Mouse (Mus musculus): ENCODE measurements at regions not wholly inside any gene's neighbourhood (a gene's known extent, or its start where the extent isn't known, plus 50 kb on each side); places are given as distances from the start of the nearest gene placed in this dataset.

DNA sequence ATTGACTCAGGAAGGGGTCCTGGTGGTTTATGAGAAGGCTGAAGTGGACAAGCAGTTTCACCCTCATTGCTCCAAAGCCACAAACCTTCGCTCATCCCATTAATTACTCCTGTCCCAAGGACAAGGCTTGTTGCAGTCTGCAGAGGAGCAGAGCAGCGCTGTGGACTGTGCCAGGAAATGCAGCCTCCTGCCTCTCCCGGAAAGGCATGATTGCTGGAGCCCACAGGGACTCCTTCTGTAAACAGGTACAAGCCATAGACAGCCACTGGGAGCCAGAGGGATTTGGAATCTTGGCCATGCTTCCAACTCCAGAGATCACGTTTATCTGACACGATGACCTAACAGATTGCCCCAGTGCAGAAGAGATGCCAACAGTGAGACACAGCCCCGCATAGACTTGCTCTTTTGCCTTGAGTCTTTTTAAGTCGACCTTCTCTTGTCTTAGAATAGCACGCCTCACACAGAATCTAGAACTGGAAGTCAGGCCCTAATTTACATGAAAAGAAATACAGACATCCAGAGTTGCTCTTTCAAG is 275.6 kb upstream of the Nfe2l3 start:
- no peak overlapping the region for H3K4me2 ChIP-seq (ENCODE audit: low read length)
- H3K27ac ChIP-seq (ENCODE audit: low read length) = no peak overlapping the region
- no peaks in the 10 kb centered on the region for H3K27me3 ChIP-seq (ENCODE audit: control insufficient read depth, insufficient read depth, low read depth, low read length)
- 67% methylated on average over 8 of the region's 8 CpGs for WGBS
- no peak for ATAC-seq
- H3K4me3 ChIP-seq (ENCODE audit: low read depth, low read length) = no peak overlapping the region
- H3K4me1 ChIP-seq (ENCODE audit: control insufficient read depth, insufficient read depth, low read length) = no peaks in the 10 kb centered on the region
- no peak overlapping the region for H3K9ac ChIP-seq (ENCODE audit: low read depth, low read length)
- H3K9me3 ChIP-seq (replicated peaks; ENCODE audit: control insufficient read depth, low read length, poor library complexity, severe bottlenecking) = no peaks in the 10 kb centered on the region
- H3K36me3 ChIP-seq (ENCODE audit: control insufficient read depth, insufficient read depth, low read length) = no peaks in the 10 kb centered on the region

DNA sequence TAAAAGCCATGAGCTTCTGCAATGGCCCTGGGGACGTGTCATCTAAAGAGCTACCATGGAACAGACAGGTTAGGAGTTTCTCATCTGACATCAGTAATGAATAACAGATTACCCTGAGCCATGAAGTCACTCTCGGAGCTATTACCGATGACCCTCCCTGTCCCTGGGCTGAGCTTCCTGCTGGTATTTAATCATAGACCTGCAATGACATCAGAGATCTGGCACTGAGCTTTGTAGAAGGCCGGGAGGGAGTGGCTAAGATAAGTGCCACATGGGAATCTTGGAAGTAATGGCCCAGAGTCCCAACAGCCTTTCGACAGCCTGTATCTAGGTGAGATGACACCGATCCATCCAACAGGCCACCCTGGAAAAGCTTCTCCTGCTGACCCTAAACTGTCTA is 271.3 kb upstream of the Nfe2l3 start:
- Histone ChIP-seq H3K4me1 (ENCODE audit: control insufficient read depth, insufficient read depth, low read length) (no peaks in the 10 kb centered on the region), H3K9me3 (replicated peaks; ENCODE audit: control insufficient read depth, low read length, poor library complexity, severe bottlenecking) (no peaks in the 10 kb centered on the region), H3K36me3 (ENCODE audit: control insufficient read depth, insufficient read depth, low read length) (no peaks in the 10 kb centered on the region), H3K27me3 (ENCODE audit: control insufficient read depth, insufficient read depth, low read depth, low read length) (no peaks in the 10 kb centered on the region), H3K27ac (ENCODE audit: low read length) (no peak overlapping the region), H3K4me2 (ENCODE audit: low read length) (no peak overlapping the region), H3K9ac (ENCODE audit: low read depth, low read length) (no peak overlapping the region), H3K4me3 (ENCODE audit: low read depth, low read length) (no peak overlapping the region)
- 91% methylated on average over 6 of the region's 6 CpGs for WGBS
- no peak for ATAC-seq

DNA sequence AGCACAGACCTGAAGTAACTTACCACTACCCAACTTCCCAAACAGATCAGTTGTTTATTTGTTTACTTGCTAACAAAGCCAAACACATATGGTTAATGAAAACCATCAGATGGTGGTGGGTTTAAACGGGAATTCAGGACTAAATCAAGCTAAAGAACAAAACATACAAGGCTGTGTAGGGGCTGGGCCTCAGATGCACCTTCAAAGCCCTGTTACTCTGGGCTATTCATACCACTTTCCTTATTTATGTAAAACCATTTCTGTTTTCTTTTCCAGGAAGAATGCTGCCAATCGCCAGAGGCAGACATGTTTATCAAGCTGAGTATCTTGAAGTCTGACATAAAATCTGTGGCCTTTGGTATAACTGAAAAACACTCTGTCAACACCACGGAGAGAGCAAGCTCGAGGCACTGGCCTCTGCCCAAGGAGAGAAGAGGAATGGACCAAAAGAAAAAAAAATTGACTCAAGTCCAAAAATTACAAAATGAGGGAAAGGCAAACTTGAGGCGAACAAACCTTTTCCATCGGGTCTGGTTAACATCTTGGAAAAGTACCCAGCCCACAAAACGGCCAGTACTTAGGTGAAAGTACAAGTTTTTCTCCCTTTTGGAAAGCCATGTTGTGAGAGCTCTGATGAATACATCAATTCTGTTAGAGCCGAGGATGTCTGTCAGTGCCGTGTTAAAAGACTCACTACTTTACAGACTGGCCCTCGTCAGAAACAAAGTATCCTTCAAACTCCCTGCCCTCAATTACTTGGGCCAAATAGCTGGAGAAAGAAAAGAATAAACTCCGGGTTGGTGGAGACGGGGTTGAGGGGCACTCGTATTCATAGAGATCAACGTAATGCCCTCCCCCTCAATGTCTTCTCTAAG is 270.0 kb upstream of the Nfe2l3 start:
- Histone ChIP-seq H3K4me3 (ENCODE audit: low read depth, low read length) (no peak overlapping the region), H3K4me1 (ENCODE audit: control insufficient read depth, insufficient read depth, low read length) (no peaks in the 10 kb centered on the region), H3K27ac (ENCODE audit: low read length) (no peak overlapping the region), H3K9me3 (replicated peaks; ENCODE audit: control insufficient read depth, low read length, poor library complexity, severe bottlenecking) (no peaks in the 10 kb centered on the region), H3K36me3 (ENCODE audit: control insufficient read depth, insufficient read depth, low read length) (no peaks in the 10 kb centered on the region), H3K9ac (ENCODE audit: low read depth, low read length) (no peak overlapping the region), H3K27me3 (ENCODE audit: control insufficient read depth, insufficient read depth, low read depth, low read length) (no peaks in the 10 kb centered on the region), H3K4me2 (ENCODE audit: low read length) (no peak overlapping the region)
- whole genome bisulfite sequencing = 63% methylated on average over 14 of the region's 14 CpGs
- no peak for ATAC-seq

DNA sequence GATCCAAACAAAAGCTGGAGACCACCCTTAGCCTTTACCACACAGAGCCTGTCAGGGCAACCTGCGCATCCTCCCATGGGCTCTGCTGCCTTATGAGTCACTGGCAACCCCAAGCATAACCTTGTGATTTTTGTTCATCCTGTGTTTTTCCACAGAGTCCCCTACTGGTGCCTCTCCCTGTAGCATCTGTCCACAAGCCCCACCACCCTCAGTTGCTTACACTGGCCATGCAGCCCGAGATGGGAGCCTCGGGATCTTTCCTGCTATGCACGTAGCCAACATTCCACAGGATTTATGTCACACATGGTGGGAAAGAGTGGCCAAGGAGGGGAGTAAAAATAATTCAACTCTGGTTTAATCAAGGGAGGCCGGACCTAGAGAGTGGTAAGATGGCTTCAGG is 269.2 kb upstream of the Nfe2l3 start:
- ATAC-seq = no peak
- no peaks in the 10 kb centered on the region for H3K27me3 ChIP-seq (ENCODE audit: control insufficient read depth, insufficient read depth, low read depth, low read length)
- H3K36me3 ChIP-seq (ENCODE audit: control insufficient read depth, insufficient read depth, low read length) = no peaks in the 10 kb centered on the region
- 69% methylated on average over 5 of the region's 5 CpGs for WGBS
- H3K4me3 ChIP-seq (ENCODE audit: low read depth, low read length) = no peak overlapping the region
- H3K4me2 ChIP-seq (ENCODE audit: low read length) = no peak overlapping the region
- no peak overlapping the region for H3K27ac ChIP-seq (ENCODE audit: low read length)
- peaks cover 2% of the 10 kb centered on the region; the same call in 1 of the 2 replicates for H3K4me1 ChIP-seq (ENCODE audit: control insufficient read depth, insufficient read depth, low read length)
- no peak overlapping the region for H3K9ac ChIP-seq (ENCODE audit: low read depth, low read length)
- no peaks in the 10 kb centered on the region for H3K9me3 ChIP-seq (replicated peaks; ENCODE audit: control insufficient read depth, low read length, poor library complexity, severe bottlenecking)

DNA sequence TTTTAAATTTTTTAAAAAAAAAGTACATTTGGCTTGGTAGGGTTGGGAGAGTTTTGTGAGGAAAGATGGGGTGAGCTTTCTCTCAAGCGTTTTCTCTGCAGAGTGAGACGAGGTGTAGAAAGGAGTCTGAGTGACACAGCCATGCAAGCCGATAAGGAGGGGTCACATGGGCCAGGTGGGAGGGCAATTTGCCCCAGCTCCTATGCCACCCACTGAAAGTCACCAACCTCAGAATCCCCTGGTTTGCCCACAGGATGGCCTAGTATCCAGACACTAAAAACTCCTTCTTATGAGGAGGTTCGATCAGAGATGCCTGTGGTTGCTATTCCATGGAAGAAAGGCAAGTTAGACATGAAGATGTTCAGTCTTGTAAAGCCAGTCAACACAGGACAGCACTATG is 268.6 kb upstream of the Nfe2l3 start:
- no peak overlapping the region for H3K4me3 ChIP-seq (ENCODE audit: low read depth, low read length)
- no peak for ATAC-seq
- no peaks in the 10 kb centered on the region for H3K27me3 ChIP-seq (ENCODE audit: control insufficient read depth, insufficient read depth, low read depth, low read length)
- H3K4me1 ChIP-seq (ENCODE audit: control insufficient read depth, insufficient read depth, low read length) = peaks cover 8% of the 10 kb centered on the region
- no peak overlapping the region for H3K9ac ChIP-seq (ENCODE audit: low read depth, low read length)
- no peak overlapping the region for H3K27ac ChIP-seq (ENCODE audit: low read length)
- no peaks in the 10 kb centered on the region for H3K36me3 ChIP-seq (ENCODE audit: control insufficient read depth, insufficient read depth, low read length)
- 86% methylated on average over 4 of the region's 4 CpGs for WGBS
- no peaks in the 10 kb centered on the region for H3K9me3 ChIP-seq (replicated peaks; ENCODE audit: control insufficient read depth, low read length, poor library complexity, severe bottlenecking)
- no peak overlapping the region for H3K4me2 ChIP-seq (ENCODE audit: low read length)

DNA sequence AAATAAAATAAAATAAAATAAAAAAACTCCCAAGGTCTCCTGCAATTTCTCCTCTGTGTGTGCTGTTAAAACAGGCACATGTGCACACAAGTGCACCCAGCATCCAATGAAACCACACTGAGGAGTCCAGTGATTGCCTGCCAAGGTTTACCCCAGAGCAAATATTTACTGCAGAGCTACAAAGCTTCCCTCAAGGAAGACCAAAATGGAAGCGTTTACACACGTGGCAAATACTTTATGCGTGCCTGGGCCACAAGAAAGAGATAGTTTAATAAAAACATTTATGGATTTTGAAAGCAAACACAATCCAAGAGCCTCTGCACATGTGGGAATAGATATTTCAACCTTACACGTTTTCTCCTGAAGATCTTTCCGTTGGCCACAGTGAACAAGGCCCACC is 265.4 kb upstream of the Nfe2l3 start:
- Histone ChIP-seq H3K4me2 (ENCODE audit: low read length) (no peak overlapping the region), H3K36me3 (ENCODE audit: control insufficient read depth, insufficient read depth, low read length) (no peaks in the 10 kb centered on the region), H3K4me3 (ENCODE audit: low read depth, low read length) (no peak overlapping the region), H3K4me1 (ENCODE audit: control insufficient read depth, insufficient read depth, low read length) (peaks cover 9% of the 10 kb centered on the region), H3K27me3 (ENCODE audit: control insufficient read depth, insufficient read depth, low read depth, low read length) (peaks cover 5% of the 10 kb centered on the region; the same call in 1 of the 2 replicates), H3K27ac (ENCODE audit: low read length) (no peak overlapping the region), H3K9ac (ENCODE audit: low read depth, low read length) (no peak overlapping the region), H3K9me3 (replicated peaks; ENCODE audit: control insufficient read depth, low read length, poor library complexity, severe bottlenecking) (no peaks in the 10 kb centered on the region)
- WGBS = 62% methylated on average over 5 of the region's 5 CpGs
- no peak for ATAC-seq

DNA sequence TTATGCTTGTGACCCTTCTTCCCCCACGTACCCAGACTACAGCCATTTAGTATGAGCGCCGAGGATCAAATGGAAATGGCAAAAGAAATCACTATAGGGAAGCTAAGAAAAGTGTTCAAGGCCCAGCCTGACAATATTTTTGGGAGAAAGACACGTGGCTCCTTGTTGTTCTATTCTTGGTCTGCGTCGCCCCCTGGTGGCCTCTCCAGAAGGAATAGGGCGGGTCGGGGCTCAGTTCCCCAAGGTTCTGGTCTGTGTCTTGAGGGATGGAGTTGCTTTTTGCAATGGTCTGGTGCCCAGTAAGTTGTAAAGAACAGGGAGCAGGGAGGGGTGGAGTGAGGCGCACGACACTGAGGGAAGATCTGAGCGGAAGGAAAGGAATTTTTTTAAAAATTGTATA is 264.4 kb upstream of the Nfe2l3 start:
- H3K36me3 ChIP-seq (ENCODE audit: control insufficient read depth, insufficient read depth, low read length) = no peaks in the 10 kb centered on the region
- H3K4me1 ChIP-seq (ENCODE audit: control insufficient read depth, insufficient read depth, low read length) = peaks cover 9% of the 10 kb centered on the region
- 2% methylated on average over 11 of the region's 11 CpGs for WGBS
- no peaks in the 10 kb centered on the region for H3K9me3 ChIP-seq (replicated peaks; ENCODE audit: control insufficient read depth, low read length, poor library complexity, severe bottlenecking)
- no peak overlapping the region for H3K4me2 ChIP-seq (ENCODE audit: low read length)
- no peak overlapping the region for H3K4me3 ChIP-seq (ENCODE audit: low read depth, low read length)
- peak; percentile 71; the same call in 1 of the 2 replicates for ATAC-seq
- peaks cover 12% of the 10 kb centered on the region for H3K27me3 ChIP-seq (ENCODE audit: control insufficient read depth, insufficient read depth, low read depth, low read length)
- H3K27ac ChIP-seq (ENCODE audit: low read length) = no peak overlapping the region
- no peak overlapping the region for H3K9ac ChIP-seq (ENCODE audit: low read depth, low read length)

DNA sequence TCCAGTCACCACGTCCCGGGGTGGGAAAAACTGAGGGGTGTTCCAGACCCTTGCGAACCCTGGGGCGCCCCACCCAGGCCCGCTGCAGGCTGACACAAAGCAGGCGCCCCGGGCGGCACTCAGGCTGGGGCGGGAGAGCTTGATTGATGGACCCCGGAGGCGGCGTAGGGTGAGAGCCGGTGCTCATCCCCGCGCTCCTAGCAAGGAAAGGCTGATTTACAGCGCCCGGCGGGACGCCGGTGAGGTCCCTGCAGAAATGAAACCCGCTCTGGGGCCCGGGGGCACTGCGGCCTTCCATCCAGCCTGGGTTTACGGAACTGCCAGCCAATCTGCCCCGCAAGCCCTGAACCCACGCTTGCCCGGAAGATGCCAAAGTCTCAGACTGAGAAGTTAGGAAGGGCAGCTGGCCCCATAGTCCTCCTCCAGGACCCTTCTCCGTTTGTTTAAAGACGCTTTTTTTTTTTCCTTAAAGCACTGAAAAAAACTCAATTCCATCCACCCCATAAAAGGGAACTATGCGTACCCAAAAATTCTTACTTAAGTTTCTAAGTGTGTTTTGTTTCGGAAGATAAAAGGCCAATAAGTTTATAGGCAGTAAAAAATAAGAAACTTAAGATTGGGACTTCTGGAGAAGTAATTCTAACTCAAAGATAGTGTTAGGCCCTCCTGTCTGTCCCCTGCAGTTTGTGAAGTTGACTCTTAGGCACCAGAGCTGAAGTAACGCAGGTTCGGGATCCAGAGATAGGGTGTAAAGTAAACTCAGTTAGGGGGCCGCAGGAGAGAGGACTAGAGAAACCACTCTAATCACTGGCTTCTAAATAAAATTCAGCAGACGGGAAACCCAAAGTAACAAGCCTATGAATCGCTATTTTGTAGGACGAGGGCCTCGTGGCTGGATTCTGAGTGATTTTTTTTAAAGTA is 263.4 kb upstream of the Nfe2l3 start:
- peaks cover 14% of the 10 kb centered on the region for H3K27me3 ChIP-seq (ENCODE audit: control insufficient read depth, insufficient read depth, low read depth, low read length)
- H3K4me2 ChIP-seq (ENCODE audit: low read length) = peak overlapping the region; percentile 56
- H3K9ac ChIP-seq (ENCODE audit: low read depth, low read length) = peak overlapping the region; percentile 53; the same call in 1 of the 2 replicates
- peak overlapping the region; percentile 47; the same call in 1 of the 2 replicates for H3K27ac ChIP-seq (ENCODE audit: low read length)
- no peaks in the 10 kb centered on the region for H3K9me3 ChIP-seq (replicated peaks; ENCODE audit: control insufficient read depth, low read length, poor library complexity, severe bottlenecking)
- WGBS = 8% methylated on average over 37 of the region's 38 CpGs
- peak overlapping the region; percentile 23 for H3K4me3 ChIP-seq (ENCODE audit: low read depth, low read length)
- H3K4me1 ChIP-seq (ENCODE audit: control insufficient read depth, insufficient read depth, low read length) = peaks cover 9% of the 10 kb centered on the region
- no peaks in the 10 kb centered on the region for H3K36me3 ChIP-seq (ENCODE audit: control insufficient read depth, insufficient read depth, low read length)
- peak; percentile 33; the same call in 1 of the 2 replicates for ATAC-seq

Measured in midbrain, embryonic 16.5 days (tissue).